9 mouse cellular contexts compared by ENCODE assay signal in the genomic region with DNA sequence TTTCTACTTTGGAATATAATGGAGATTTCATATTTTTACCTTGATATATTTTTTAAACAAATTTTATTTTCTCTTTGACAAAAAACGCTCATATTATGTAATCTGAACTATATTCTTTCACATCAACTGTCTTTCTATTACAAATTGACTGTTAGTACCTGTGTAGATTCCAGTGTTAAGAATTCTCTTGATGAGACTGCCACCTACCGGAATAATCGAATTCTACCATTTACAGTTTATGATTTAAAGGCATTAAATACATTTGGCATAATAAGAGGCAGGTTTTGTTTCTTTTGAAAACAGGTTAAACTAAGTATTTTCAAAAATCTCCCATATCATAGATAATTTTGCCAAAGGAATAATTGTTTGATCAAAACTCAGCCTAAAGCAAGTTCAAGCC.
A peak's percentile ranks its signal among the peaks of the same experiment; 100 is the strongest.
DNase-seq lines count a peak whose midpoint lies in the region; ATAC-seq and TF ChIP-seq lines count a peak whose summit lies in the region.
"Had no signal": no experiment of that assay in that cellular context is flagged by ENCODE, and none has a peak within 500 bp of the region (broad histone marks: within the 10 kb centered on the region; RNA-seq: fewer than 3 reads in every experiment).

No protein-coding gene starts in this region.

- WGBS in lung, postnatal 0 days = 11% methylated on average over 3 of the region's 3 CpGs

- TF ChIP-seq CTCF in Patski (IDR thresholded peaks at IDR 0.05) = peak; percentile 46
- peak; percentile 66 for TF ChIP-seq CTCF in lung, postnatal 0 days (IDR thresholded peaks at IDR 0.05)

- no peak overlapping the region for H3K9ac ChIP-seq in lung, postnatal 0 days (replicated peaks; ENCODE audit: low read depth)
- H3K9ac ChIP-seq: limb, embryonic 15.5 days had no signal

- no peaks in the 10 kb centered on the region for H3K9me3 ChIP-seq in lung, postnatal 0 days (ENCODE audit: low read length)
- H3K9me3 ChIP-seq: limb, embryonic 15.5 days had no signal

- ATAC-seq in CD4-positive, CD25-positive, alpha-beta regulatory T cell, adult 4 months = peak; percentile 56
- ATAC-seq in Patski = no peak
- no peak for ATAC-seq in lung, postnatal 0 days
- no peak for ATAC-seq in granulocyte monocyte progenitor cell, adult 5-6 weeks (replicated peaks; ENCODE audit: poor library complexity, severe bottlenecking)

- in situ Hi-C loops in Patski (cut with MboI; ENCODE audit: low pct_unique_long_range_greater_than_20kb) = no loop called here

- H3K27me3 ChIP-seq in Patski = no peaks in the 10 kb centered on the region
- no peaks in the 10 kb centered on the region for H3K27me3 ChIP-seq in lung, postnatal 0 days (replicated peaks; ENCODE audit: insufficient read depth, low read length)
- H3K27me3 ChIP-seq: limb, embryonic 15.5 days had no signal

- POLR2A ChIA-PET in Patski (lab: Charles Lee) = no interaction called here

- H3K4me2 ChIP-seq in lung, postnatal 0 days (replicated peaks; ENCODE audit: low read depth, low read length) = no peak overlapping the region
- H3K4me2 ChIP-seq: limb, embryonic 15.5 days had no signal

- peak; percentile 44 for DNase-seq in layer of hippocampus, adult 11-12 months (ENCODE audit: low spot score)
- DNase-seq in layer of hippocampus, postnatal 10 days (ENCODE audit: low spot score in 2 of 2) = no peak
- peak; percentile 12 for DNase-seq in Patski (ENCODE audit: low read depth, low spot score)
- DNase-seq in lung, postnatal 0 days (ENCODE audit: low spot score) = peak; percentile 58
- DNase-seq in heart, postnatal 36 days = no peak

- TF ChIP-seq EP300 in lung, postnatal 0 days (IDR thresholded peaks at IDR 0.05) = no peak

- no peak overlapping the region for H3K27ac ChIP-seq in lung, postnatal 0 days (ENCODE audit: low read length)
- H3K27ac ChIP-seq: limb, embryonic 15.5 days had no signal

- H3K4me3 ChIP-seq in lung, postnatal 0 days (ENCODE audit: low read depth, low read length) = no peak overlapping the region
- H3K4me3 ChIP-seq: erythroblast, embryonic 14.5 days; limb, embryonic 15.5 days had no signal

- no peaks in the 10 kb centered on the region for H3K36me3 ChIP-seq in lung, postnatal 0 days (ENCODE audit: insufficient read depth, low read length)

- intact Hi-C loops in heart, postnatal 36 days (cut with DNase I) = loop anchor here (1.0 kb wide), 2 partner anchors 156 to 318 kb away; no protein-coding TSS in a partner anchor

- CTCF ChIA-PET in Patski (lab: Charles Lee) = interaction anchor here (0.9 to 4.0 kb wide), 6 partner anchors 45 to 314 kb away, joined by 3 to 16 read pairs (median 4); no protein-coding TSS in a partner anchor

- H3K4me1 ChIP-seq in lung, postnatal 0 days (ENCODE audit: insufficient read depth, low read depth, low read length) = no peaks in the 10 kb centered on the region
- H3K4me1 ChIP-seq: limb, embryonic 15.5 days had no signal

Comparison
In these comparisons a context has a peak if more than half of its experiments do, and no peak if none do; other contexts are left out.
1. DNase-seq: peak in layer of hippocampus, adult 11-12 months (single experiment), Patski (single experiment) and lung, postnatal 0 days (single experiment); none in layer of hippocampus, postnatal 10 days (0 of 2) and heart, postnatal 36 days (0 of 2).